Mouse (Mus musculus): ENCODE measurements around the gene Rala.
"Not testable (repeated sequence)": the region's sequence is repeated elsewhere in the genome, so short reads cannot be mapped to it uniquely, and the experiment has no call there.

The Rala gene

DNA sequence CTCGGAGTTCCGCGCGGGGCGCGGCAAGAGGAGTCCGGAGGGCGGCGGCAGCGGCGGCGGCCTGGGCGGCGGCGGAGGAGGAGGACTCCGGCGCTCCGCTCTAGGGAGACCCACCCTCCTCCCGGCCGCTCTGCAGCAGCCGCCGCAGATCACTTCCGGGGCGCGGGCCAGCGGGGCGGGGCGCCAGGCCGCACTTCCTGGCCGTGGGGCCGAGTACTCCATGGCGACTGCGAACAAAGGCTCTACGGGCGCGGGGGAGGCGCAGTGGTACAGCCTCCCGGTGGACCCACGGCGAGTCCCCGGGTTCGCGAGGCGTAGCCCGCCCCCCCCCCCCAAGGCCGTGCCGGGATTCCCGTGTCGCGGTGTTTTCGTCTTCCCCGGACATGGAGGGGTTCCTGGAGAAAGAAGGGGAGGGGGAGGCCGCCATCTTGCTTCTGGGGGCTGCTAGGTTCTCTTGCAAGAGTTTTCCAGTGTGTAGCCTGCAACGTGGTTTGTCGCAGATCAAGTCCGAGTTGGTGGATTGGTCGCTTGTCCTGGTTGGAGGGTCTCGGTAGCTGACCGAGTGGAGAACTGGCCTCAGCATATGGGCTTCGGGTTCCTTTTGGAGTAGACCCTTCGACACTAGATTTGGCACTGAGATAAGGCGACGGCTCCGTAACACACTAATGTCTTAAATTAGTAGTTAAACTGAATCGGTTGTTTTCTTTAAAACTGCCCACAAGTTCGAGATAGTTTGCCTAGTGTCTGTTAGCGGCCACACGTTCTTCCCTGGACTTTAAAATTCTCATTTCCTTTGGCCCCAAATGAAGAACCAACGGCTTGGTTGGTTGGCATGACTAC lies at the start of gene Rala:
Rala (minus strand) TSS at position 162 of the 840 bp plus-strand sequence.
- DNase-seq (ENCODE audit: low spot score) = peak; percentile 74

DNA sequence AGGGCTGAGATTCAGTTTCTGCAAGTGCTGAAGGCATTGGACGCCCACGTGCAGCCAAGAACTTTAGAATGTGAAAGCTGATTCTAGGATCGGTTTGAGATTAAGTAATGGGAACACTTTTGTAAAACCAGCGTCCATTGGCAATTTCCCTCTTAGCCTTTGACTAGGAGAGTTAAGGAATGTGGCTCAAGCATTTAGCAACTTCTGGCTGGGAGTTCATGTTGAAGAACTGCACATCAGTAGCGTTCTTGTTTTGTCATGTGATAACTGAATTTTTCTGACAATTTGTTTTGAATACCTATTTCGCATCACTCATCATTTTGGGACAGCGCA lies 49.4 kb upstream of the Rala start:
- no peak for DNase-seq (ENCODE audit: low spot score)

DNA sequence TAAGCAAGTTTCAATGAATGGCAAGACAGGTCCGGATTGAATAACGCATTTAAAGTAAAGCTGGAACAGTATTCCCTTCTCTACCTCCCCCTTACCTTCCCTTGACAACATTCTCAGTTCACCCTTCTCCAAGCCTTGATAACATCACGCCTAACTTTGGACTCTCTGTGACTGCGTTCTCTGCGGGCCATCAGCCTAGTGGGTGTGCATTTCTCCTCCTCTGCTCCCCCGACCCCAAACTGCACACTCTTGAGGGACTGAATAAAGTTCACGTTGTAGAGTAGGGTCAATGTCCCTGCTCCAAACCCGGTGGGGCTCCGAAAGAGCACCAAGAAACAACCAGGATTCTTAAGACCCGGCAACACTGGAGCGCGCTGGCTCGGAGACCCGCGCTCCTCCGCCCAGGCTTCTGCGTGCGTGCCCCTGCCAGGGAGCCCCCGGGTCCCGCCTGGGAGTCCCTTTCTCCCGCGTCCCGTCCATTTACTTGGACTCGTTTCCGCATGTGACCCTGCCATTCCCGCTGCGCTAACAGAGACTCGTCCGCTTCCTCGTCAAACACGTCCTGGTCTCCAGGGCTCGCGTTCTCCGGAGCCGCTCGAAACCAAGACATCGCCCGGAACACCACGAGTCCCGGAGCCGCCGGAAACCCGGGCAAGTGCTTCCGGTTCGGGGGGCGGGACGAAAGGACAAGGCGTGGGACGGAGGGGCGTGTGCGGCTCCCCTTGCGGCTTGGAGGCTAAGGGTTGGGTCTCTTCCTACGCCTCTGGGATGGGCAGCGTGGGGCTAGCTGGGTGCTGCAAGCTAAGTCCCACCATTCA lies 48.9 kb upstream of the Rala start, which contains the start of gene Yae1d1:
Yae1d1 (minus strand) TSS at position 653 of the 818 bp plus-strand sequence.
- DNase-seq (ENCODE audit: low spot score) = peak; percentile 80

DNA sequence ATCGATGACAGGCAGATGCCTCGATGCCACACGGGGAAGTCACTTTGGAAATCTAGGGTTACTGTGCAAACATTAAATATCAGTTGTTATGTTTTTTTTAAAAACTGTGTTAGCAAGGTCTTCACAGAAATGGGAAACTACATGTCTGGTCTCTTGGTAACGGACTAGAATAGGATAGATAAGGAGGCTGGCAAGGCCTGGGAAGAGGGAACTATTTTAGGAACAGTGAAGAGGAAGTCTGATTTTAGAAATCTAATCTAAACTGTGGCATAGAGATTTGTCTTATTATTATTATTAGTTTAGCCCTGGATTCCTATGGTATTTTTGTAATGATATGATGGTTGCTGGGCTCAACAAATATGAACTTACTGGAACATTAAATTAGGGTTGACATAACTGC lies 48.0 kb upstream of the Rala start:
- DNase-seq (ENCODE audit: low spot score) = no peak

DNA sequence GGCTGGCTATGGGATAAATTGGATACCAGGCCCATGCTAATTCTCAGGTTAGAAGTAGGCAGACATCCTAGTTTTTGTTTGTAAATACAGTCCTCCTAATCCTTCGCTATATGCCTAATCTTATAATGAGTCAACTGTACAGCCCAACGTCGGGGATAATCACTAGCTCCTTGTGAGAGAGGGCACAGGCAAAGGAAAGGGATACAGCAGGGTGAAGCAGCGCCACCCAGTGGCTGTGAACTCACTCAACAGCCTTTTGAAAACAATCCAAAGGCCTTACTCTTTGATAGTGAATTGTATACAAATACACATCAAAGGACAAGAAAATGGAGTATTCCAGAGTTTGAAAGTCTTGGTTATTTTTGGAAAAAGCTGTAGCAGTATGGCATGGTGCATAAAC lies 39.2 kb upstream of the Rala start:
- DNase-seq (ENCODE audit: low spot score) = peak; percentile 15

DNA sequence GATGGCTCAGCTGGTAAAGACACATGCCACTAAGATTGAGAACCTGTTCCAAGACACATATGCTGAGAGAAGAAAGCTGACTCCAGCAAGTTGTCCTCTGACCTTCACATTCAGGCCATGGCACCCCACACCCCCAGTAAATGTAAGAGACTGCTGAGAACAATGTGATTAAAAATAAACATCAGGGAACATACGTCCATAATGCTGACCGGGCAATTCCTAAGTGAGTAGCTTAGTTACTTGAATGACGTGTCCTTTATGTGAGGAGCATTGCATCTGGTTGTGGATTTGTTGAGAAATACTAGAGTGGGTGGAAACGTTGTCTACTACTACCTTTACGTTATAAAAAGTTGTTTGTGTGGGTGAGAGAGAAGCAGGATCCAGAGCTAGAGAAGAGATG lies 38.6 kb upstream of the Rala start:
- DNase-seq (ENCODE audit: low spot score) = no peak

DNA sequence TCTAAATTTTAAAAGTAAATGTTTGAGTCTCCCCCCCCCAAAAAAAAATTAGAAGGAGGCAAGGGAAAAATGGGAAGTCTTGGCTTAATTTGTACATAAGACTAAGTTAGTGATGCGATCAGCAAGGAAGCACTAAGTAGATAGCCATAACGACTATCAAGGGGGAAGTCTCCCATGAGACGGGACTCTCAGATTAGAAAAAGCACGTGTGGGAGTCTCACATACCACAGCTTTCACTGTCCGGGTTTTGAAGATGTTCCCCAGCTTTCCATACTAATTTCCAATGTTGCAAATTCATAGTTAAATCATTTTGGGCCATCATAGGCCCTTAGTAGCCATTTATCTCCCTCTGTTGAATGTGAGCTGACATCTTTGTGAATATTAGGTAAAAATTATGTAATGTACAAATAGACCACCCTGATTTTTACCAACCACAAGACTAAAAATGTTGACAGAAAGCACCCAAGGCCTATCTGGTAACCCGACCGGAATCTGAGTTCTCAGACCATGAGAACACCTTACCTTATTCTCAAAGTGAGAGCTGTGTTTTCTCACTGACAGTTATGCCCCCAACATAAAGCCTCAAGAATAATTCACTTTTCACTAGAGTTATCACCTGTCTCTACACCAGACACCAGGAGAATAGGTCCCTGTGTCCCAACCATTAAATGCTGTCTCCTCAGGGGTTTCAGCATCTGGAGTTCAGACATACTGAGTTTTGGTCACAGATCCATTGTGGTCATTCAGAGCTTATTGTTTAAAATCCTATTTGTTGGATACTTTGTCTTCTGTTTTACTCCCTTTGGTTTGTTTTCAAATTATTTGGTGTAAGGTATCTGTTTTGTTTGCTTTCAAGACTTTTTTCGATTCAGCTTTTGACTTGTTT lies 33.1 kb upstream of the Rala start:
- DNase-seq (ENCODE audit: low spot score) = no peak

DNA sequence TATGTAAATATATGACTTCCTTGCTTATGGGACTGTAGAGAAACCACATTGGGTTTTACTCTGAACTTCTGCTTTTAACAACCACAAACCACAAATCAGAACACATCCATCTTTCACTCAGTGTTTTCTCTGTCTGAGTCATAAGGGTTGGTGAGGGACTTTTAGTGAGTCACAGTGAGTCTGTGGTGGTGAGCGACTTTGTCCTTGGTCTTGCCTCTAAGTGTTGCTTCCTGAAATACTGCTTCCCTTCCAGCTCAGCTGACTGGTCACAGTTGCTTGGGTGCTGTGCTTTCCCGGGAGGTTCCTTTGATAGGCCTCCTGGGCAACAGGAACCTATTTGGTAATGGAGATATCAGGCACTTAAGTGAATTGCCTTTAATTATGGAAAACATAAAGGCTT lies 31.9 kb upstream of the Rala start:
- peak; percentile 2 for DNase-seq (ENCODE audit: low spot score)

DNA sequence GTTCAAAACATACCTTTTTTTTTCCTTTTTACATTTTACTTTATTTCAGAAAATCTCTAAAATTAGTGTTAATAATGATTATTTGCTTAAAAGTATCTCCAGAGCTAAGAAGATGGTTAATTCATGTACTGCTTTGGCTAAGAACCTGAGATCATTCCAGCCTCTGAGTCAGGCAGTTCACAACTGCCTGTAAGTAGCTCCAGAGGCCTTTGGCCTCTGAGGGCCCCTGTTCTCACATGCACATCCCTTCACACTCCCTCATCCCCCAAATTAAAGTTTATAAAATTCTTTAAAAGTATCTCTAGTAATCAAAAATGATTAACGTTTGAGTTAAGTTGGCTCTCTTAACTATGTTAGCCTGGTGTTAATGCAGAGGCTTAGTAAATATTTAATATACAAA lies 31.4 kb upstream of the Rala start:
- DNase-seq (ENCODE audit: low spot score) = no peak

DNA sequence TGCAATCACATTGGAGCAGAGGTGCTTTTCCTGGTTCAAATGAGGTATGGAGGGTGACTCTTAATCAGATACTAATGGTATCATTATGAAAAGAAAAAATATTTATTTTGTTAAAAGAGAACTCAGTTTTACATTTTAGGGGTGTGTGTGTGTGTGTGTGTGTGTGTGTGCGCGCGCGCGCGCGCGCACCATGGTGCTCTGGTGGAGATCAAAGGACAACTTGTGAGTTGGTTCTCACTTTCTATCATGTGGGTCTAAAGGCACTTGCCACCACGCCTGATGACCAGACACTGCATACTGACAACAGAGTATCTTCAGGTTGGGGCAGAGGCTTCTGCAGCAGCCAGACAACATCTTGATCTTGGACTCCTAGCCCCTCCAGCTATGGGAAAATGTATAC lies 30.7 kb upstream of the Rala start:
- no peak for DNase-seq (ENCODE audit: low spot score)

DNA sequence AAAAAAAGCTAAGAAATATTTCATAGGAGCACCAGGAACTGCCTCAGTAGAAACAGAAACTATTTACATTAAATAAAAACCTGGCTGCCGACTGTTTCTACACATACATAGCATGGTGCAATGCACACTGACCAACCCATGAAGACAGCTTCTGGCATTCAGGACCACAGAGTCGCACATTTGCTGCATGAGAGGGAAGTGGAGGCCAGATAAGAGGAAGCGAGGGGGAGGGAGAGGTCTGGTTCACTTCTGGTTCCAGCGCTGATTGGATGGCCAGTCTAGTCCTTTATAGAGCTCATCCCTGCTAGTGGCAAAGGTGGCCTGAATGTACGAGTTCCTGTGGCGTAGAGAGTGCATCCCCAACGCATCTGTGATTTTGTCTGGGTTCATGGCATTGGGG lies 16.6 kb upstream of the Rala start:
- no peak for DNase-seq (ENCODE audit: low spot score)

DNA sequence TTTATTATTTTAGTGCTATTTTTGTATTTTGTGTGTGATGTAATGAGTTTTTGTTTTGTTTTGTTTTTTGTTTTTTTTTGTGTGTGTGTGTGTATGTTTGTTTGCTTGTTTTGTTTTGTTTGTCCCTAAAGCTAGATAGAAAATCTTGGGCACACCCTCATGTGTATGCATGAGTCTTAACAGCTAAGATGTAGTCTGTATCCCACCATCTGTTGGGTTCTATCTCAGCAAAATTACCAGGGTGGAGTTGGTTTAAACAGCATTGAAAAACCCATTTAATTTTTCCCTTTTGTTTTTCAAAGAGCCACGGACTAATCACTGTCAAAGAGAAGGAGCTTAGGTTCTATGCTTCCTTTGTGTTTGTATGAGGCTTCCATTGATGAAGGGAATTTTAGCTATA lies 10.2 kb upstream of the Rala start:
- DNase-seq (ENCODE audit: low spot score) = no peak

DNA sequence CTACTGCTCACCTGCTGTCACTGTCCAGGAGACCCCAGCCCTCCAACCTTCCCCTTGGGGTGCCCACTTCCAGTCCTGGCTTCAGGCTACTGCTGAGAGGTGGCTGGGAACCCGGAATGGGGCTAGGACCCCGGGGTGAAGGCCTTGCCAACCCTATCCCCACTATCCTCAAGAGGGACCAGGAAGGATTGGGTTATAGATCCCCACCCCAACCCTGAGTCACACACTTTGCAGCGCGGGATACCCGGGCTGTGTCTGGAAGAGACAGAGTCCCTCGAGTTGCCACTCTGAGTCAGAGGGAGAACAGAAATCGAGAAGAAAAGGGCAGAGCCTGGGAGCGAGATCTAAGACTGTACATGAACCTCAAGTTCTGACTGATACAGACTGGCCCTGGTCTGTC lies 6.5 kb upstream of the Rala start:
- not testable (repeated sequence) for DNase-seq (ENCODE audit: low spot score)

DNA sequence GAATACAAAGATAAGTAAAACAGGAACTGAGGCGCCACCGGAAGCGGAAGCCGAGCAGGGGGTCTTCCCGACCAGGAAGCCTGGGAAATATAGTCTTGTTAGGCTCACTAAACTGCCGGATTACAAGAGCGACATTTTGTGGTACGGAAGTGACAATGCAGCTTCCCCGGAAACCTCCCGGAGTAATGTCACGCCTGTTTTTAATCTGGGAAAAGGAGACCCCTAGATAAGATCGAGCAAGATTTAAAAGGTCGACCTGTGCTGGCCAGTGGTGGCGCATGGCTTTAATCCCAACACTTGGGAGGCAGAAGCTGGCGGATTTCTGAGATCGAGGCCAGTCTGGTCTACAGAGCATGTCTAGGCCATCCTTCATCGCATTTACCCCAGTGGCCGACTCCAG lies 5.5 kb upstream of the Rala start:
- no peak for DNase-seq (ENCODE audit: low spot score)

DNA sequence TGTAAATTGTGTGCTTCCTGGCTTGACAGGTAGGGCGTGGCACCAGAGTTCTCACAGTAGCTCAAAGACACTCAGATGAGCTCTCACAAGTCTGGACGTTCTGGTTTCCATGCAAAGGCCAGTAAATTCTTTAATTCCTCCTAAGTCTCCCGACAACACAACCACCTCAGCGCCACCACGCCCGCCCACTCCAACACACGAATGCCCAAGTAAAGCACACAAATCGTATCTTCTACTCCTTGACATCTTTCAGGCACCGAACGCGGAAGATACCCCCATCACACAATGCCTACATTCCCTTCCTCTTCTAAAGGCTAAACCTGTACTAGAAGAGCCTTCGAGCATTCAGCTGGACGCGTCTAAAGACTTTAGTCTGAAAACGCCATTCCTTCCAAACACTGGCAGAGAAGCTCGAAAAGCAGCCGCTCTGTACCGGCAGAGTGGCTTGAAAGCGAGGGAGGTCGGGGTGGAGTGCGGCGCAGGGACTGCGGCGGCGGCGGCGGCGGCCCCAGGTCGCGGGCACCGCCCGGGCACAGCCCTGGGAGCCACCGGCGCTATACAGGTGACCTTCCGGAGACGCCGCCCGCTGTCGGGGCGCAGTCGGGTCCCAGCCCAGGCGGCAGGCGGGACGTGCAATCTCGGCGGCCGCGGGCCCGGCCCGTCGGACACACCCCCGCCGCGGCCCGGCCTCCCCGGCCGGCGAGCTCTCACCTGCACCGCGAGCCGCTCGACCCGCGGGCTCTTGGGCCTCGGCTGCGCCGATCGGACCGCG lies 547 bp downstream of the Rala start:
- peak; percentile 6 for DNase-seq (ENCODE audit: low spot score)

DNA sequence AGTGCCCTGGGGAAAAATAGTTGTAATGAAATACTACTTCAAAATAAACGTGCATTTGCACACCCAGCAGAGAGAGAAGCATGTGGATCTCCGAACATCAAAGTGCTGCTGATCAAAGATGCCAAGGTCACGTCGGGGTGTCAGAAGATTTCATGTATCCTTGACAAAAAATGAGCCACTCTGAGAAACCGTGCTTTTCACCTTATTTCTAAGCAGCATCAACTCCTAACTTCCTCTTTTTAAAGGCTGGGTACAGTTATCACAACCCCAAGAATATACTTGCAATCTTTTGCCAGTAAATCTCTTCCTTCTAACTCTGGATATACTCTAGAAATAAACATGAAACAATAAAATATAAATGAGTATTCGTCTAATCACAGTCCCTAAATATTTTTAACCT lies 1.7 kb downstream of the Rala start:
- no peak for DNase-seq (ENCODE audit: low spot score)

DNA sequence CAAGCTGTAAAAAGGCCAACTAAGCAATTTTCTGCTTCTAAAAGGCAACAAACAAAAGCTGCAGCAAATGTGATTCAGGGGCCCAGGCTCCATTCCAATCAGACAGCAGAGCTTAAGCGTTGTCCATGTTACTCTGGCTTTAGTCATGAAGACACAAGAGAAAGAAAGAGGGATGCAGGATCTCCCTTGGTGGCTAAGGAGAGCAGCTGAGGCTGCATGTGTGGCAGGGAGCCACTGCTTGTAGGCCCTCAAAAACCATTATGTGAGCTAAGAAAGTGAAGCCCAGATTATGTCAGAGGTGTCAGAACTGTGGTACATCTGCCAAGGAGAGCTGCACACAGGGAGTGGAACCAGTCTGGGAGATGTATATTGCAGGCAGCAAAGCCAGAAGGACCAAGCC lies 36.7 kb downstream of the Rala start:
- DNase-seq (ENCODE audit: low spot score) = no peak

DNA sequence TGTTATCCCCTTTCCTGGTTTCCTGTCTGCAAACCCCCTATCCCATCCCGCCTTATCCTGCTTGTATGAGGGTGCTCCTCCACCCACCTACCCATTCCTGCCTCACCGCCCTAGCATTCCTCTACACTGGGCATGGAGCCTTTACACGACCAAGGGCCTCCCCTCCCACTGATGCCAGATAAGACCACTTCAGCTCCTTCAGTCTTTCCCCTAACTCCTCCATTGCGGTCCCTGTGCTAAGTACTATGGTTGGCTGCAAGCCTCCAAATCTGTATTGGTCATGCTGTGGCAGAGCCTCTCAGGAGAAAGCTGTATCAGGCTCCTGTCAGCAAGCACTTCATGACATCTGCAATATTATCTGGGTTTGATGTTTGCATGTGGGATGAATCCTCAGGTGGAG lies 42.6 kb downstream of the Rala start:
- no peak for DNase-seq (ENCODE audit: low spot score)

DNA sequence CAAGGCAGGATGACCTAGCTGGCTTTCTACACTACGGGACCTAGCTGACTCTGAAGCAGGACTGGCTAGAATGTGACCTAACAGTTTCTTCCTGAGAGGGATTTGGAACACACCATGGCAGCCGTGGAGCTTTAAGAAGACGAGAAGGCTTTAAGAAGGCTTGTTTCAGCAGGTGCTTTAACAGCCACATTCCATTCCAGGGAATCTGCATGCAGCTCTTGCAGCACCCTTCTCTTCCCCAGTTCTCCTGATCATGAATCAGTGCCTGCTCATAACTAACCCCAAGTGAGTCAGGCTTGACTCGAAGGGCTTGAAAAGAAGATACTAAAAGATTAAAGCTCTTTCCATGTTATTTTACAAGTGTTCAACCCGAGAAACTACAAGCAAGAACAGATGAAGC lies 43.4 kb downstream of the Rala start:
- DNase-seq (ENCODE audit: low spot score) = no peak

DNA sequence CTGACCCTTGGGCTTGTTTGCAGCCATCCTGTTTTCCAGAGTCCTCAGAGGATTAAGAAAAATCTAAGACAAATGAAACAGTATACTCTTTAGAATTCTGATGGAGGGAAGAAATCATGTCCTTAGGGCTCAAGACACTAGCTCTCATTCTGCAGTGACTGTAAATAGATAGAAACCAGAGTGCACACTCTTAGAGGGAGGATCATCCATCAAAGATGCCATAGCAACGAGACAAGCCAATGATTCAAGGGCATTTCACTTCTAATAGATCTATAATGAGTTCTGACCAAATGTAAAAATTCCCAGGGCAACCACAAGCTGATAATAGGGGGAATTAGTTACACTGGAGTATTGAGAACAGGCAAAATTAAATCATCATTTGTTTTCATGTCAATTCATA lies 47.0 kb downstream of the Rala start:
- no peak for DNase-seq (ENCODE audit: low spot score)

DNA sequence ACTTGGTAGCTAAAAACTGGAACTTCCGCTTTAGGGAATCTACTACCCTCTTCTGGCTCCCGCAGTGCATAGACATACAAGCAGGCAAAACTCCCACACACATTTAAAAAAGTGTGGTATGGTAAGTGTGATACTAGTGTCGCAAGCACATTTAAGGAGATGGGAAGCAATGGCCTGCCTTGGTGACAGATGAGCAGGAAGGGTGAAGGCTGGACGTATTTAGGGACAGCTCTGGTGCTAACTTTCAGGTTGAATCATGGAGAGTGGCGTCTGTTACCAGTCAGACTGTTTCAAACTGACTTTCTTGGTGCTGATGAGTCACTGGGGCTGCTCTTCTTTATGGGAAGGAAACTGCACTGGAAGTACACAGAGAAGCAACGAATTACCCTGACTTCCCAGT lies 52.5 kb downstream of the Rala start:
- DNase-seq (ENCODE audit: low spot score) = no peak

DNA sequence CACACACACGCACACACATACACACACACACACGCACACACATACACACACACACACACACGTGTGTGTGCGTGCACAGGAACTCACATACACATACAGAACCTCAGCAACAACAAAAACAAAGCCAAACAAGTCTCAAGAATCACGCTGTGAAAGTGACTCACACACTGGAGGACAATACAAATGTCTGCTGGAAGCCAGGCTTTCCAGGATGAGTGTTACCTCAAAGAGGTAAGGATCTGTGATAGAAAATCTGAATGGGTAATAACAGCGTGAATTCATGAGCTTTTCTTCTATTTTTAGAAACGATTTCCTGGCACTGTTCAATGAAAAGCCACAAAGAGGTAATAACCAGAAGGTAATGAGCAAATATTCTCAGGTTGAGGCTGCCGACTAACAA lies 59.8 kb downstream of the Rala start:
- DNase-seq (ENCODE audit: low spot score) = no peak

Data from c-Kit-positive CD71-positive TER-119-positive erythroid progenitor cells, embryonic 14.5 days (primary cell).